Mouse (Mus musculus) midbrain, embryonic 14.5 days (tissue): ENCODE data around the gene 1600002K03Rik. TPM values are rescaled to one million over a fixed set of nuclear protein-coding genes. Genes with fewer than 3 reads are reported as not detected.
A peak's percentile ranks its signal among the peaks of the same experiment; 100 is the strongest.
"Not testable (repeated sequence)": the region's sequence is repeated elsewhere in the genome, so short reads cannot be mapped to it uniquely, and the experiment has no call there.

ENCODE experiments used
- ATAC-seq: fragments of 200-750 bp; cut with Nextera tagmentation; 2 replicates; pipeline ENCODE4 v1.8.0; 2017; ENCODE audit warnings: moderate number of reproducible peaks, moderate library complexity; ENCODE audit not compliant: low FRiP score, low TSS enrichment
- DNase-seq: peaks from one replicate; pipeline ENCODE4 v3.0.0-alpha.2; 2015
- H3K27ac ChIP-seq: fragments of 300-500 bp; sonication (generic); replicated peaks from 2 replicates; pipeline ENCODE4 v1.5.1; 2014; ENCODE audit warnings: mild to moderate bottlenecking, low read depth, low read length, moderate library complexity
- H3K27me3 ChIP-seq: fragments of 300-500 bp; sonication (generic); 2 replicates; pipeline ENCODE4 v1.6.1; 2014; ENCODE audit warnings: low read length, control low read depth, mixed read lengths; ENCODE audit not compliant: control insufficient read depth, insufficient read depth
- H3K36me3 ChIP-seq: fragments of 300-500 bp; sonication (generic); 2 replicates; pipeline ENCODE4 v1.6.1; 2014; ENCODE audit warnings: low read length, control low read depth; ENCODE audit not compliant: control insufficient read depth, insufficient read depth
- H3K4me1 ChIP-seq: fragments of 300-500 bp; sonication (generic); 2 replicates; pipeline ENCODE4 v1.6.1; 2014; ENCODE audit warnings: mild to moderate bottlenecking, antibody characterized with exemption, low read length, control low read depth; ENCODE audit not compliant: control insufficient read depth, insufficient read depth
- H3K4me2 ChIP-seq: fragments of 300-500 bp; sonication (generic); 2 replicates; pipeline ENCODE4 v1.6.1; 2014; ENCODE audit warnings: mild to moderate bottlenecking, low read length, moderate library complexity
- H3K4me3 ChIP-seq: fragments of 300-500 bp; sonication (generic); replicated peaks from 2 replicates; pipeline ENCODE4 v1.5.1; 2014; ENCODE audit warnings: low read depth, low read length
- H3K9ac ChIP-seq: fragments of 300-500 bp; sonication (generic); replicated peaks from 2 replicates; pipeline ENCODE4 v1.6.1; 2014; ENCODE audit warnings: mild to moderate bottlenecking, low read length, moderate library complexity
- H3K9me3 ChIP-seq: fragments of 300-500 bp; sonication (generic); 2 replicates; pipeline ENCODE4 v1.6.1; 2016; ENCODE audit warnings: low read length, control low read depth, mixed read lengths; ENCODE audit not compliant: control insufficient read depth
- WGBS: fragments of 180-500 bp; shearing (Covaris S2); extraction: QIAGEN DNeasy Blood & Tissue Kit; methylation state at CpG from one replicate; pipeline ENCODE4 v1.1.7; 2014; 5-methylcytosine and 5-hydroxymethylcytosine counted together
- polyA plus RNA-seq: library from polyadenylated mRNA; unstranded; fragments of >200 nt; fragmentation: Nextera tagmentation; extraction: Ambion mirVana; gene quantifications from 2 replicates; pipeline ENCODE4 v1.2.1, GENCODE M21; 2014

1600002K03Rik gene
- polyA plus RNA-seq, 1 experiment from 2014 or later: 5.7 TPM

DNA sequence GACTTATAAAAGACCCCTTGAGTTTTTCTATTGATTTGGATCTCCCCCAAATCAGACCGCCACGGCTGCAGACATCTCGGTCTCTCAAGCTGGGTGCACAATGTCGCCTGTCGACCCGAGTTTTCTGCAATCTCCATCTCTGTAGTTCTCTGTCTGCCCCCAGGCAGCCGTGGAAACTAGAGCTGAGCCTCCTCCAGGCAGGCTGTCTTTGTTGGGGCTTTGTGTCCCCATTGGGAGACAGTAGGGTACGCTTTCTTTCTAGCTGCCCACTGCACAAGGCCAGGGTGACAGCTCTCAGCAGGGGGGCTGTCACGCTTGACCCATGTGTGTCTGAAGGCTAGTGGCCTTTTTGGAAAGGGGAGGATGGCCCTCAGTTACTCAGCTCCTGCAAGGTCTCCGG, 34.9 kb downstream of the 1600002K03Rik start:
- H3K27me3 ChIP-seq: no peaks in the 10 kb centered on the region
- H3K9me3 ChIP-seq: no peaks in the 10 kb centered on the region
- 20% methylated on average over 10 of the region's 10 CpGs for WGBS
- no peak overlapping the region for H3K4me2 ChIP-seq
- H3K27ac ChIP-seq: peak overlapping the region; percentile 92
- DNase-seq (peak; percentile 66), ATAC-seq (peak; percentile 55)
- H3K9ac ChIP-seq: no peak overlapping the region
- H3K4me3 ChIP-seq: no peak overlapping the region
- H3K36me3 ChIP-seq: no peaks in the 10 kb centered on the region
- peaks cover 31% of the 10 kb centered on the region for H3K4me1 ChIP-seq

DNA sequence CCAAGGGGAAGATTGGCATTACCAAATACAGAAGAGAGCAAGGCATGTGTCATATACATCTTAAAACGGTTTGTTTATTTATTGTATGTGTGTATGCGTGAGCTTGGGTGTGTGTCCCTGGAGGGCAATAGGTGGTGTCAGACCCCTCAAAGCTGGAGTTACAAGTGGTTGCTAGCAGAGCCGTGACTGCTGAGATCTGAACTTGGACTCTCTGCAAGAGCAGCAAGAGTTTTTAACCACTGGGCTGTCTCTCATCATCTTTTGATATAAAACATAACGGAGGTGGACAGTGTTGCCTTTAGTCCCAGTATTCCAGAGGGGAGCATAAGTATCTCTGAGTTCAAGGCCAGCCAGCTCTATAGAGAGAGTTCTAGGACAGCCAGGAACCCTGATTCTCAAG, 35.5 kb downstream of the 1600002K03Rik start:
- Histone ChIP-seq H3K27ac (peak overlapping the region; percentile 92), H3K9me3 (no peaks in the 10 kb centered on the region), H3K4me1 (peaks cover 31% of the 10 kb centered on the region), H3K27me3 (no peaks in the 10 kb centered on the region), H3K36me3 (no peaks in the 10 kb centered on the region), H3K4me2 (peak overlapping the region; percentile 52), H3K4me3 (peak overlapping the region; percentile 11), H3K9ac (peak overlapping the region; percentile 50)
- WGBS: 45% methylated on average over 4 of the region's 4 CpGs
- DNase-seq (no peak), ATAC-seq (no peak)

DNA sequence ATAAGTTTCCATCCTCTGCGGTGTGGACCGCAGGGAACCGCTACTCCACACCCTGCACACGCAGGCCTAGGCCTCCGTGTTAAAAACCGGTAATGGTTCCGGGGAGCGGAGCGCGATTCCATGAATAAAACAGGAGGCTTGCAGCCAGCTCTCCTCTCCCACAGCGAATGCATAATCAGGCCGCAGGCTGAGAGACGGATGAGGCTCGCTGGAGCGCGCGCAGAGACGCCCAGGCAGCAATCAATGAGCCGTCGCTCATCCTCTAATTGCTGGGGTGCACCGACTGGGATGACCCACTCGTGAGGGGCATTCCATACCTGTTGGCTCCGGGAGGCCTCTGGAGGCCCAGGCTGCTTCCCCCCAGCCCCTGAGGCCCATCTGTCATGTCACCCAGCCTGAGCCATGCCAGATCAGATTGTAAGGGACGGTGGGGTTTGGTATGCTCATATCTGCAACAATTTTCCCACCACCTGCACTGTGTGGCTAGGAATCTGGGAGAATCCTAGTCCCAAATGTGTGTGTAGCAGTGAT, 36.2 kb downstream of the 1600002K03Rik start:
- no peaks in the 10 kb centered on the region for H3K36me3 ChIP-seq
- peak overlapping the region; percentile 11 for H3K4me3 ChIP-seq
- H3K9ac ChIP-seq: peak overlapping the region; percentile 50
- H3K4me2 ChIP-seq: peak overlapping the region; percentile 52
- H3K27me3 ChIP-seq: no peaks in the 10 kb centered on the region
- WGBS: 2% methylated on average over 24 of the region's 24 CpGs
- no peaks in the 10 kb centered on the region for H3K9me3 ChIP-seq
- ATAC-seq (0 out of 2 replicates have a peak, but pooled peaks have one; percentile 38), DNase-seq (peak; percentile 89)
- H3K4me1 ChIP-seq: peaks cover 28% of the 10 kb centered on the region
- H3K27ac ChIP-seq: peak overlapping the region; percentile 92

DNA sequence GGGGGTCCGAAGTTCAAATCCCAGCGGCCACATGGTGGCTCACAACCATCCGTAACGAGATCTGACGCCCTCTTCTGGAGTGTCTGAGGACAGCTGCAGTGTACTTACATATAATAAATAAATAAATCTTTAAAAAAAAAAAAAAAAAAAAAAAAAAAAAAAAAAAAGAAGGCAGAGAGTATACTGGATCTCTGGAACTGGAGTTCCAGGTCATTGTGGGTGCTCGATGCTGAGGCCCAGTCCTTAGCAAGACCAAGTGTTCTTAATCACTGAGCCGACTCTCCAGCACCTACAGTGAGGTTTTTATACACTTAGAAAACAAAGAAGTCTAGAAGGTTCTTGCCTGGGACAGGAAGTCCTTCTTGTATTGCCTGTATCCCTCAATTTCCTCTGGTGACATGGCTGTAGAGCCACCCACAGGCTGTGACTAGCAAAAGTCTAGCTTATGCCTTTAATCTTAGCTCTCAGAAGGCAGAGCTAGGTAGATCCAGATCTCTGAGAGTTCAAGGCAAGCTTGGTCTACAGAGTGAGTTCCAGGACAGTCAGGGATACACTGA, 38.9 kb downstream of the 1600002K03Rik start:
- DNase-seq, ATAC-seq: not testable (repeated sequence)

DNA sequence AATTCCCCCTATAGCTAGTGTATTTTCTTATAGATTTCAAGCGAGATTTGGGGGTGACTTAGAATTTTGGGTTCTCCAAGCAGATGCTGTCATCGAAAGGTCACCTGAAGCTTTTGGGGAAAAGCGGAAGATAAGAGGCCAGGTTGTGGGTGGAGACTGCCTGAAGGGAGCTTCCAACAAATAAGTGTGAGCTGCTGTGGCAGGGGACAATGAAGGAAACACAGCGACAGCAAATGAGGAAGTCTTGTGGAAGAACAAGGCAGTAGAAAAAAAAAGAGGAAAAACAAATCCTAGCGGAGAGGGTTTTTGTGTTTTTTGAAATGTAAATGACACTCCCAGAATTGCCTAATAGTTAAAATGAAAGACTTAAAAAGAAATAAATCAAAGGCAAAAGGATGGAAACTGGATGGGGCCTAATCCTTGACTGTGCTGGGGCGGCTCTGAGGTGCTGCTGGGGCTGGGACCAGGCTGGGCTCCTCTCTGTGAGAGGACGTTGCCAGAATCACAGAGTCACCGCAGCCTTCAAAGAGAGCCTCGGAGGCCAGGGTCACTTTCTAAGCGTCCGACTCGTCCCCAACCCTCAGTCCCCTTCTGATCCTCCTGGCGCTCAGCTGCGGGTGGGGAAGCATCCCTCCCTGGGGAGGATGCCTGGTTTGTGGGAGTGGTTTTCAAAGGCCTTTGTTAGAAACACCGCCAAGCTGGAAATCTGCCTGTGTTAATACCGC, 42.5 kb downstream of the 1600002K03Rik start:
- peak overlapping the region; percentile 60 for H3K27ac ChIP-seq
- H3K36me3 ChIP-seq: no peaks in the 10 kb centered on the region
- DNase-seq (peak; percentile 58), ATAC-seq (no peak)
- H3K9ac ChIP-seq: peak overlapping the region; percentile 17; the same call in 1 of the 2 replicates
- H3K4me3 ChIP-seq: no peak overlapping the region
- peak overlapping the region; percentile 2; the same call in 1 of the 2 replicates for H3K4me2 ChIP-seq
- H3K27me3 ChIP-seq: no peaks in the 10 kb centered on the region
- peaks cover 11% of the 10 kb centered on the region; the same call in 1 of the 2 replicates for H3K4me1 ChIP-seq
- no peaks in the 10 kb centered on the region for H3K9me3 ChIP-seq
- 8% methylated on average over 16 of the region's 16 CpGs for WGBS

More for the DNA sequence above, 38.9 kb downstream of the 1600002K03Rik start:
- not testable (repeated sequence) for H3K4me2 ChIP-seq, H3K27me3 ChIP-seq, H3K36me3 ChIP-seq, H3K9ac ChIP-seq, H3K4me3 ChIP-seq, H3K9me3 ChIP-seq, H3K27ac ChIP-seq
- WGBS: 74% methylated on average over 7 of the region's 7 CpGs
- peaks cover 33% of the 10 kb centered on the region for H3K4me1 ChIP-seq

DNA sequence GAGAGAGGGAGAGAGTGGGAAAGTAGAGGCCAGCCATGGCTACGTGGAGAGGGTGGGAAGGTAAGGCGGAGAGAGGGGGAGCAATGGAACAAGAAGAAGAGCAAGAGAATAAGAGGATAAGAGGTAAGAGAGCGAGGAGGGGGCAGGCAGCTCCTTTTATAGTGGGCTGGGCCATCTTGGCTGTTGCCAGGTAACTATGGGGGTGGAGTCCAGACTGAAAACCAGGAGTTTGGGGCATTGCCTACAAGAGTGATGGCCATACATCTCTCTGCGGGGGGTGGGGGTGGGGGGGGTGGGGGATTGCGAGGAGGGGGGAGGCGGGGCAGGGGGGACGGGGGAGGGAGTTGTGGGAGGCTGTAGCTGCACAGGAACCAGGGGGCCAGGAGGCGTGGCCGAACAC, 47.9 kb downstream of the 1600002K03Rik start:
- ATAC-seq (no peak), DNase-seq (no peak)
- no peak overlapping the region for H3K4me3 ChIP-seq
- no peaks in the 10 kb centered on the region for H3K9me3 ChIP-seq
- no peak overlapping the region for H3K4me2 ChIP-seq
- 25% methylated on average over 8 of the region's 9 CpGs for WGBS
- no peak overlapping the region for H3K9ac ChIP-seq
- no peaks in the 10 kb centered on the region for H3K27me3 ChIP-seq
- H3K27ac ChIP-seq: no peak overlapping the region
- peaks cover under 1% of the 10 kb centered on the region for H3K4me1 ChIP-seq
- H3K36me3 ChIP-seq: no peaks in the 10 kb centered on the region

DNA sequence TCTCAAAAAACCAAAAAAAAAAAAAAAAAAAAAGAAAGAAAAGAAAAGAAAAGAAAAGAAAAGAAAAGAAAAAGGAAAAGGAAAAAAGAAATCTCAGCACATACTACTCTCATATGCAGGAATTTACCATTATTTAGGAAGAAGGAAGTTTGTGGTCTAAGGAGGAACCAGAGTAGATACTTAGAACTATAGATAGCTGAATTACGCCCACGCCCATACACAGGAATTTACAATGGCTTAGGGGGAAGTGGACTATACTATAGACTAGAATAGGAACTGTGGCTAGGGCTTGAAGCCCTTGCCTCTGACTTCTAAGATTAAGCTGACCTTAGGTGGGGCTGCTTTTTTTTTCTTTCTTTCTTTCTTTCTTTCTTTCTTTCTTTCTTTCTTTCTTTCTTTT, 50.4 kb downstream of the 1600002K03Rik start:
- H3K27me3 ChIP-seq, H3K4me3 ChIP-seq, H3K36me3 ChIP-seq, H3K27ac ChIP-seq, H3K9me3 ChIP-seq, ATAC-seq, DNase-seq, H3K4me2 ChIP-seq, H3K9ac ChIP-seq: not testable (repeated sequence)
- peaks cover 18% of the 10 kb centered on the region for H3K4me1 ChIP-seq
- WGBS: 92% methylated on average over 2 of the region's 2 CpGs
